Mouse (Mus musculus) hindbrain, embryonic 10.5 days (tissue): Measurements from ENCODE around the gene Sin3a. TPM values are rescaled to one million over a fixed set of nuclear protein-coding genes. Genes with fewer than 3 reads are reported as not detected.

Source experiments
- DNase-seq: peaks from one replicate; pipeline ENCODE4 v3.0.0-alpha.2; 2017; ENCODE audit warnings: low spot score
- H3K27ac ChIP-seq: fragments of 300-500 bp; sonication (generic); 2 replicates; pipeline ENCODE4 v1.5.1; 2016; ENCODE audit warnings: mild to moderate bottlenecking, moderate library complexity
- H3K27me3 ChIP-seq: fragments of 300-500 bp; sonication (generic); 2 replicates; pipeline ENCODE4 v1.6.1; 2016; ENCODE audit warnings: mild to moderate bottlenecking; ENCODE audit not compliant: poor library complexity, insufficient read depth, severe bottlenecking
- H3K36me3 ChIP-seq: fragments of 300-500 bp; sonication (generic); 2 replicates; pipeline ENCODE4 v1.6.1; 2016; ENCODE audit warnings: mild to moderate bottlenecking, moderate library complexity
- H3K4me1 ChIP-seq: fragments of 300-500 bp; sonication (generic); replicated peaks from 2 replicates; pipeline ENCODE4 v1.6.1; 2016; ENCODE audit warnings: mild to moderate bottlenecking
- H3K4me3 ChIP-seq: fragments of 300-500 bp; sonication (generic); 2 replicates; pipeline ENCODE4 v1.5.1; 2016; ENCODE audit warnings: mild to moderate bottlenecking, moderate library complexity
- H3K9me3 ChIP-seq: fragments of 300-500 bp; sonication (generic); 2 replicates; pipeline ENCODE4 v1.6.1; 2016; ENCODE audit warnings: mild to moderate bottlenecking, moderate library complexity
- WGBS: fragments of 180-500 bp; shearing (Covaris S2); methylation state at CpG from one replicate; pipeline ENCODE4 v1.1.7; 2016; 5-methylcytosine and 5-hydroxymethylcytosine counted together
- polyA plus RNA-seq: library from polyadenylated mRNA; unstranded; fragments of >200 nt; fragmentation: Nextera tagmentation; extraction: Ambion mirVana; gene quantifications from 2 replicates; pipeline ENCODE4 v1.2.1, GENCODE M21; 2016

Gene Sin3a
- polyA plus RNA-seq: 46.7 and 51.0 TPM in 2 replicates

- no peaks in the 10 kb centered on the region for H3K36me3 ChIP-seq
- under 1% methylated on average over 34 of the region's 34 CpGs for WGBS
- peaks cover 24% of the 10 kb centered on the region for H3K4me1 ChIP-seq
- DNase-seq: peak; percentile 85
- H3K4me3 ChIP-seq: peak within 1 kb of the TSS; percentile 92
- H3K9me3 ChIP-seq: no peaks in the 10 kb centered on the region
- peak within 1 kb of the TSS; percentile 95 for H3K27ac ChIP-seq
- no peaks in the 10 kb centered on the region for H3K27me3 ChIP-seq
Measured at GRCm38 (mm10) chr9:57071801-57072351, at the start of gene Sin3a. Gene Sin3a (plus strand): TSS chr9:57072040.

GRCm38 (mm10) chr9:57031756-57032155, 40.1 kb upstream of the Sin3a start:
- no peak for DNase-seq
- no peak overlapping the region for H3K27ac ChIP-seq
- H3K4me1 ChIP-seq: no peaks in the 10 kb centered on the region
- 96% methylated on average over 1 of the region's 1 CpGs for WGBS
- 0 out of 2 replicates have a peak, but pooled peaks cover 3% of the 10 kb centered on the region for H3K9me3 ChIP-seq
- no peaks in the 10 kb centered on the region for H3K27me3 ChIP-seq
- no peak overlapping the region for H3K4me3 ChIP-seq
- peaks cover 81% of the 10 kb centered on the region for H3K36me3 ChIP-seq

GRCm38 (mm10) chr9:57056237-57056636, 15.6 kb upstream of the Sin3a start:
- H3K27me3 ChIP-seq: no peaks in the 10 kb centered on the region

GRCm38 (mm10) chr9:57064164-57064563, 7.7 kb upstream of the Sin3a start:
- Histone ChIP-seq H3K27ac (no peak overlapping the region), H3K4me3 (no peak overlapping the region), H3K4me1 (no peaks in the 10 kb centered on the region), H3K9me3 (no peaks in the 10 kb centered on the region), H3K27me3 (no peaks in the 10 kb centered on the region), H3K36me3 (peaks cover 46% of the 10 kb centered on the region)
- DNase-seq: no peak
- WGBS: 96% methylated on average over 2 of the region's 2 CpGs

More at GRCm38 (mm10) chr9:57056237-57056636, 15.6 kb upstream of the Sin3a start:
- Histone ChIP-seq H3K9me3 (no peaks in the 10 kb centered on the region), H3K36me3 (peaks cover 75% of the 10 kb centered on the region), H3K4me1 (no peaks in the 10 kb centered on the region), H3K4me3 (no peak overlapping the region), H3K27ac (no peak overlapping the region)
- DNase-seq: no peak
- 89% methylated on average over 1 of the region's 1 CpGs for WGBS

- Histone ChIP-seq H3K36me3 (peaks cover 13% of the 10 kb centered on the region), H3K4me1 (peaks cover 13% of the 10 kb centered on the region), H3K27ac (no peak overlapping the region), H3K9me3 (no peaks in the 10 kb centered on the region), H3K4me3 (no peak overlapping the region), H3K27me3 (no peaks in the 10 kb centered on the region)
- WGBS: 64% methylated on average over 3 of the region's 3 CpGs
- no peak for DNase-seq
Measured at GRCm38 (mm10) chr9:57068266-57068665, 3.6 kb upstream of the Sin3a start.

GRCm38 (mm10) chr9:57070262-57070661, 1.6 kb upstream of the Sin3a start:
- peaks cover 24% of the 10 kb centered on the region for H3K4me1 ChIP-seq
- peaks cover 7% of the 10 kb centered on the region; the same call in 1 of the 2 replicates for H3K36me3 ChIP-seq
- no peak overlapping the region for H3K27ac ChIP-seq
- DNase-seq: no peak
- no peaks in the 10 kb centered on the region for H3K27me3 ChIP-seq
- H3K4me3 ChIP-seq: no peak overlapping the region
- H3K9me3 ChIP-seq: no peaks in the 10 kb centered on the region
- 67% methylated on average over 1 of the region's 1 CpGs for WGBS

- Histone ChIP-seq H3K27me3 (no peaks in the 10 kb centered on the region), H3K9me3 (no peaks in the 10 kb centered on the region), H3K36me3 (no peaks in the 10 kb centered on the region), H3K4me3 (peak overlapping the region; percentile 92), H3K4me1 (peaks cover 24% of the 10 kb centered on the region), H3K27ac (peak overlapping the region; percentile 95)
- 31% methylated on average over 5 of the region's 5 CpGs for WGBS
- no peak for DNase-seq
Measured at GRCm38 (mm10) chr9:57070800-57071545, 867 bp upstream of the Sin3a start.

GRCm38 (mm10) chr9:57072526-57072988, 717 bp downstream of the Sin3a start:
- no peak for DNase-seq
- Histone ChIP-seq H3K4me3 (peak overlapping the region; percentile 92), H3K36me3 (no peaks in the 10 kb centered on the region), H3K27me3 (no peaks in the 10 kb centered on the region), H3K4me1 (peaks cover 31% of the 10 kb centered on the region), H3K9me3 (no peaks in the 10 kb centered on the region), H3K27ac (peak overlapping the region; percentile 95)
- under 1% methylated on average over 40 of the region's 40 CpGs for WGBS

- Histone ChIP-seq H3K36me3 (no peaks in the 10 kb centered on the region), H3K27me3 (no peaks in the 10 kb centered on the region), H3K27ac (peak overlapping the region; percentile 95), H3K4me1 (peaks cover 38% of the 10 kb centered on the region), H3K9me3 (no peaks in the 10 kb centered on the region), H3K4me3 (peak overlapping the region; percentile 92)
- under 1% methylated on average over 54 of the region's 54 CpGs for WGBS
- DNase-seq: peak; percentile 96
Measured at GRCm38 (mm10) chr9:57072989-57073789, 1.3 kb downstream of the Sin3a start.

- Histone ChIP-seq H3K27me3 (no peaks in the 10 kb centered on the region), H3K4me1 (peaks cover 38% of the 10 kb centered on the region), H3K9me3 (no peaks in the 10 kb centered on the region), H3K27ac (peak overlapping the region; percentile 93), H3K4me3 (peak overlapping the region; percentile 92), H3K36me3 (no peaks in the 10 kb centered on the region)
- WGBS: under 1% methylated on average over 15 of the region's 15 CpGs
- no peak for DNase-seq
Measured at GRCm38 (mm10) chr9:57073790-57074094, 1.9 kb downstream of the Sin3a start.

- H3K9me3 ChIP-seq: no peaks in the 10 kb centered on the region
- DNase-seq: peak; percentile 41
- peak overlapping the region; percentile 93 for H3K27ac ChIP-seq
- H3K27me3 ChIP-seq: no peaks in the 10 kb centered on the region
- H3K36me3 ChIP-seq: no peaks in the 10 kb centered on the region
- WGBS: 9% methylated on average over 21 of the region's 21 CpGs
- H3K4me1 ChIP-seq: peaks cover 38% of the 10 kb centered on the region
- peak overlapping the region; percentile 92 for H3K4me3 ChIP-seq
Measured at GRCm38 (mm10) chr9:57074171-57074821, 2.5 kb downstream of the Sin3a start.

- 0 out of 2 replicates have a peak, but pooled peaks cover 4% of the 10 kb centered on the region for H3K36me3 ChIP-seq
- H3K9me3 ChIP-seq: no peaks in the 10 kb centered on the region
- H3K27ac ChIP-seq: peak overlapping the region; percentile 97
- peaks cover 38% of the 10 kb centered on the region for H3K4me1 ChIP-seq
- H3K4me3 ChIP-seq: peak overlapping the region; percentile 92
- H3K27me3 ChIP-seq: no peaks in the 10 kb centered on the region
- peak; percentile 65 for DNase-seq
- 8% methylated on average over 17 of the region's 17 CpGs for WGBS
Measured at GRCm38 (mm10) chr9:57074822-57075603, 3.2 kb downstream of the Sin3a start.
